Mouse (Mus musculus) CH12.LX (cell line): ENCODE data around the gene Dnajc28. TPM values are rescaled to one million over a fixed set of nuclear protein-coding genes. Genes with fewer than 3 reads are reported as not detected.

Source experiments
- DNase-seq: peaks from one replicate; pipeline ENCODE4 v3.0.0-alpha.2; 2013; ENCODE audit errors: extremely low read depth
- H3K27ac ChIP-seq: 2 replicates; pipeline ENCODE4 v1.5.1; 2012; ENCODE audit warnings: low read depth, mild to moderate bottlenecking, control low read depth, moderate library complexity; ENCODE audit not compliant: insufficient read depth
- H3K27me3 ChIP-seq: replicated peaks from 2 replicates; pipeline ENCODE3; 2012; ENCODE audit warnings: inconsistent platforms
- H3K36me3 ChIP-seq, 2 experiments: replicated peaks in 1 of 2; 2 replicates each; pipeline versions ENCODE3 to v1.6.1; 2012; ENCODE audit warnings: inconsistent platforms in 1 of 2, low read length in 1 of 2, mild to moderate bottlenecking in 1 of 2, mixed read lengths in 1 of 2, moderate library complexity in 1 of 2; ENCODE audit not compliant: control insufficient read depth in 1 of 2, insufficient read depth in 1 of 2
- H3K4me1 ChIP-seq, 2 experiments: 2 replicates each; pipeline ENCODE4 v1.6.1; 2012; ENCODE audit warnings: inconsistent platforms in 1 of 2, moderate library complexity in 1 of 2; ENCODE audit not compliant: insufficient read depth in 2 of 2, control insufficient read depth in 1 of 2
- H3K4me2 ChIP-seq: 2 replicates; pipeline ENCODE4 v1.6.1; 2012; ENCODE audit warnings: low read depth, mild to moderate bottlenecking, control low read depth; ENCODE audit not compliant: poor library complexity, insufficient read depth, severe bottlenecking
- H3K4me3 ChIP-seq, 3 experiments: fragments of 150-350 bp in 1 of 3; sonication (generic) in 1 of 3; replicated peaks in 1 of 3; 2 replicates each; pipeline versions ENCODE3 to v1.5.1; 2011 to 2012; ENCODE audit warnings: low read depth in 2 of 3, low read length in 2 of 3, mild to moderate bottlenecking in 2 of 3, moderate library complexity in 2 of 3, control low read depth in 1 of 3, improper control_type of control experiment in 1 of 3, inconsistent platforms in 1 of 3, mixed read lengths in 1 of 3; ENCODE audit not compliant: poor library complexity in 1 of 3
- H3K79me2 ChIP-seq: replicated peaks from 2 replicates; pipeline ENCODE4 v1.6.1; 2012; ENCODE audit warnings: mild to moderate bottlenecking, moderate library complexity; ENCODE audit not compliant: control insufficient read depth, poor library complexity, insufficient read depth, severe bottlenecking; ENCODE audit errors: extremely low read depth
- H3K9ac ChIP-seq: 2 replicates; pipeline ENCODE4 v1.6.1; 2012; ENCODE audit warnings: low read depth, mild to moderate bottlenecking, control low read depth, moderate library complexity; ENCODE audit not compliant: insufficient read depth
- H3K9me3 ChIP-seq: replicated peaks from 2 replicates; pipeline ENCODE3; 2012; ENCODE audit warnings: low read length, inconsistent platforms, mixed read lengths
- BHLHE40 ChIP-seq: IDR thresholded peaks from 2 replicates; pipeline ENCODE4 v1.6.1; 2011; ENCODE audit warnings: mild to moderate bottlenecking, low read depth, low read length, improper control_type of control experiment
- CHD1 ChIP-seq: IDR thresholded peaks from 2 replicates; pipeline ENCODE4 v1.6.1; 2012; ENCODE audit warnings: low read depth, low read length, improper control_type of control experiment, inconsistent platforms
- CHD2 ChIP-seq: IDR thresholded peaks from 2 replicates; pipeline ENCODE4 v1.6.1; 2011; ENCODE audit warnings: low read length, improper control_type of control experiment
- CTCF ChIP-seq, 2 experiments: IDR thresholded peaks in 1 of 2; conservative IDR thresholded peaks in 1 of 2; 2 replicates each; pipeline ENCODE4 v1.5.1; 2011 to 2012; ENCODE audit warnings: low read depth in 2 of 2, low read length in 2 of 2, improper control_type of control experiment in 1 of 2, inconsistent platforms in 1 of 2, mild to moderate bottlenecking in 1 of 2, moderate library complexity in 1 of 2
- E2F4 ChIP-seq: IDR thresholded peaks from 2 replicates; pipeline ENCODE4 v1.6.1; 2011; ENCODE audit warnings: low read depth, low read length, improper control_type of control experiment; ENCODE audit not compliant: insufficient replicate concordance
- EP300 ChIP-seq: IDR thresholded peaks from 2 replicates; pipeline ENCODE4 v1.6.1; 2011; ENCODE audit warnings: low read length, improper control_type of control experiment
- ETS1 ChIP-seq: conservative IDR thresholded peaks from 2 replicates; pipeline ENCODE4 v1.6.1; 2012; ENCODE audit warnings: low read depth, mild to moderate bottlenecking, inconsistent platforms, low read length, improper control_type of control experiment, moderate library complexity
- GABPA ChIP-seq: IDR thresholded peaks from 2 replicates; pipeline ENCODE4 v1.6.1; 2012; ENCODE audit warnings: low read depth, low read length, improper control_type of control experiment, inconsistent platforms; ENCODE audit not compliant: insufficient replicate concordance
- HCFC1 ChIP-seq: IDR thresholded peaks from 2 replicates; pipeline ENCODE4 v1.6.1; 2012; ENCODE audit warnings: low read depth, mild to moderate bottlenecking, inconsistent platforms, low read length, improper control_type of control experiment
- IRF4 ChIP-seq: IDR thresholded peaks from 2 replicates; pipeline ENCODE4 v1.6.1; 2014; ENCODE audit warnings: low read depth, mild to moderate bottlenecking, inconsistent platforms, low read length, improper control_type of control experiment
- JUN ChIP-seq: IDR thresholded peaks from 2 replicates; pipeline ENCODE4 v1.6.1; 2011; ENCODE audit warnings: low read depth, mild to moderate bottlenecking, low read length, improper control_type of control experiment, moderate library complexity; ENCODE audit not compliant: insufficient read depth
- JUND ChIP-seq: conservative IDR thresholded peaks from 2 replicates; pipeline ENCODE4 v1.6.1; 2011; ENCODE audit warnings: low read depth, low read length, improper control_type of control experiment
- KAT2A ChIP-seq: IDR thresholded peaks from 2 replicates; pipeline ENCODE4 v1.6.1; 2012; ENCODE audit warnings: low read length, improper control_type of control experiment, inconsistent platforms; ENCODE audit not compliant: insufficient replicate concordance
- MAFK ChIP-seq: IDR thresholded peaks from 2 replicates; pipeline ENCODE4 v1.6.1; 2011; ENCODE audit warnings: low read length, improper control_type of control experiment; ENCODE audit not compliant: insufficient replicate concordance
- MAX ChIP-seq: IDR thresholded peaks from 2 replicates; pipeline ENCODE4 v1.6.1; 2011; ENCODE audit warnings: low read length, improper control_type of control experiment
- MAZ ChIP-seq: IDR thresholded peaks from 2 replicates; pipeline ENCODE4 v1.6.1; 2012; ENCODE audit warnings: low read depth, mild to moderate bottlenecking, inconsistent platforms, low read length, improper control_type of control experiment, moderate library complexity
- MEF2A ChIP-seq: IDR thresholded peaks from 2 replicates; pipeline ENCODE4 v1.6.1; 2014; ENCODE audit warnings: low read depth, mild to moderate bottlenecking, inconsistent platforms, low read length, improper control_type of control experiment, borderline replicate concordance
- MXI1 ChIP-seq: IDR thresholded peaks from 2 replicates; pipeline ENCODE4 v1.6.1; 2011; ENCODE audit warnings: mild to moderate bottlenecking, low read depth, low read length, improper control_type of control experiment
- MYC ChIP-seq: IDR thresholded peaks from 2 replicates; pipeline ENCODE4 v1.6.1; 2011; ENCODE audit warnings: low read depth, mild to moderate bottlenecking, improper control_type of control experiment, low read length
- NELFE ChIP-seq: IDR thresholded peaks from 2 replicates; pipeline ENCODE4 v1.6.1; 2011; ENCODE audit warnings: low read depth, low read length, improper control_type of control experiment
- NRF1 ChIP-seq: IDR thresholded peaks from 2 replicates; pipeline ENCODE4 v1.6.1; 2014; ENCODE audit warnings: low read depth, mild to moderate bottlenecking, inconsistent platforms, low read length, improper control_type of control experiment, moderate library complexity
- PAX5 ChIP-seq: IDR thresholded peaks from 2 replicates; pipeline ENCODE4 v1.6.1; 2012; ENCODE audit warnings: low read length, inconsistent platforms, mixed read lengths
- POLR2AphosphoS2 ChIP-seq: IDR thresholded peaks from 2 replicates; pipeline ENCODE4 v1.6.1; 2011; ENCODE audit warnings: low read depth, low read length, improper control_type of control experiment
- RAD21 ChIP-seq: IDR thresholded peaks from 2 replicates; pipeline ENCODE4 v1.6.1; 2011; ENCODE audit warnings: low read depth, mild to moderate bottlenecking, low read length, improper control_type of control experiment, moderate library complexity
- RCOR1 ChIP-seq: conservative IDR thresholded peaks from 2 replicates; pipeline ENCODE4 v1.6.1; 2012; ENCODE audit warnings: low read depth, mild to moderate bottlenecking, inconsistent platforms, low read length, improper control_type of control experiment
- SIN3A ChIP-seq: IDR thresholded peaks from 2 replicates; pipeline ENCODE4 v1.6.1; 2012; ENCODE audit warnings: low read length, improper control_type of control experiment, inconsistent platforms
- SMC3 ChIP-seq: IDR thresholded peaks from 2 replicates; pipeline ENCODE4 v1.6.1; 2011; ENCODE audit warnings: low read depth, low read length, improper control_type of control experiment
- TBP ChIP-seq: conservative IDR thresholded peaks from 2 replicates; pipeline ENCODE4 v1.6.1; 2011; ENCODE audit warnings: low read depth, low read length, improper control_type of control experiment
- TCF12 ChIP-seq: IDR thresholded peaks from 2 replicates; pipeline ENCODE4 v1.6.1; 2014; ENCODE audit warnings: low read depth, mild to moderate bottlenecking, inconsistent platforms, low read length, improper control_type of control experiment
- UBTF ChIP-seq: IDR thresholded peaks from 2 replicates; pipeline ENCODE4 v1.6.1; 2012; ENCODE audit warnings: low read depth, mild to moderate bottlenecking, inconsistent platforms, low read length, improper control_type of control experiment, moderate library complexity
- USF1 ChIP-seq: IDR thresholded peaks from 2 replicates; pipeline ENCODE4 v1.6.1; 2014; ENCODE audit warnings: low read depth, mild to moderate bottlenecking, inconsistent platforms, low read length, improper control_type of control experiment
- USF2 ChIP-seq: conservative IDR thresholded peaks from 2 replicates; pipeline ENCODE4 v1.6.1; 2011; ENCODE audit warnings: low read depth, low read length, improper control_type of control experiment
- ZC3H11A ChIP-seq: IDR thresholded peaks from 2 replicates; pipeline ENCODE4 v1.6.1; 2012; ENCODE audit warnings: low read depth, mild to moderate bottlenecking, inconsistent platforms, low read length, improper control_type of control experiment
- ZKSCAN1 ChIP-seq: IDR thresholded peaks from 2 replicates; pipeline ENCODE4 v1.6.1; 2012; ENCODE audit warnings: low read depth, inconsistent platforms, low read length, improper control_type of control experiment, borderline replicate concordance
- ZMIZ1 ChIP-seq: IDR thresholded peaks from 2 replicates; pipeline ENCODE4 v1.6.1; 2012; ENCODE audit warnings: low read depth, mild to moderate bottlenecking, inconsistent platforms, low read length, improper control_type of control experiment
- ZNF384 ChIP-seq: IDR thresholded peaks from 2 replicates; pipeline ENCODE4 v1.6.1; 2012; ENCODE audit warnings: low read depth, low read length, improper control_type of control experiment, inconsistent platforms
- dilution Hi-C: fragments of 300-500 bp; cut with MboI; formaldehyde crosslinking; loops from 2 replicates; pipeline ENCODE4 v1.14.3; 2020; ENCODE audit warnings: low sequenced_read_pairs; ENCODE audit not compliant: extremely low pct_unique_long_range_greater_than_20kb, extremely low pct_ligation_motif_present
- in situ Hi-C: fragments of 300-500 bp; cut with MboI; formaldehyde crosslinking; loops from 3 replicates; pipeline ENCODE4 v1.14.3; 2019; ENCODE audit warnings: low sequenced_read_pairs, low pct_ligation_motif_present, low pct_unique_long_range_greater_than_20kb, mixed read lengths
- polyA plus RNA-seq: library from polyadenylated mRNA; unstranded; fragments of >175 nt; gene quantifications from 2 replicates; pipeline ENCODE4 v1.2.1, GENCODE M21; 2012; ENCODE audit warnings: low read depth; ENCODE audit not compliant: insufficient read length
- total RNA-seq, 2 experiments: library from RNA; depleted of rRNA; stranded (reverse); fragments of 300-350 nt in 1 of 2; fragments of >200 nt in 1 of 2; gene quantifications; 2 replicates each; pipeline ENCODE4 v1.2.3; 2012 to 2014

Dnajc28 gene
- total RNA-seq (2012; rRNA removed), result 1.1 and 1.8 TPM in 2 replicates
- 0.97 and 1.2 TPM in 2 replicates for total RNA-seq (2014; rRNA removed)
- polyA plus RNA-seq, result 0.47 and 0.55 TPM in 2 replicates

DNA sequence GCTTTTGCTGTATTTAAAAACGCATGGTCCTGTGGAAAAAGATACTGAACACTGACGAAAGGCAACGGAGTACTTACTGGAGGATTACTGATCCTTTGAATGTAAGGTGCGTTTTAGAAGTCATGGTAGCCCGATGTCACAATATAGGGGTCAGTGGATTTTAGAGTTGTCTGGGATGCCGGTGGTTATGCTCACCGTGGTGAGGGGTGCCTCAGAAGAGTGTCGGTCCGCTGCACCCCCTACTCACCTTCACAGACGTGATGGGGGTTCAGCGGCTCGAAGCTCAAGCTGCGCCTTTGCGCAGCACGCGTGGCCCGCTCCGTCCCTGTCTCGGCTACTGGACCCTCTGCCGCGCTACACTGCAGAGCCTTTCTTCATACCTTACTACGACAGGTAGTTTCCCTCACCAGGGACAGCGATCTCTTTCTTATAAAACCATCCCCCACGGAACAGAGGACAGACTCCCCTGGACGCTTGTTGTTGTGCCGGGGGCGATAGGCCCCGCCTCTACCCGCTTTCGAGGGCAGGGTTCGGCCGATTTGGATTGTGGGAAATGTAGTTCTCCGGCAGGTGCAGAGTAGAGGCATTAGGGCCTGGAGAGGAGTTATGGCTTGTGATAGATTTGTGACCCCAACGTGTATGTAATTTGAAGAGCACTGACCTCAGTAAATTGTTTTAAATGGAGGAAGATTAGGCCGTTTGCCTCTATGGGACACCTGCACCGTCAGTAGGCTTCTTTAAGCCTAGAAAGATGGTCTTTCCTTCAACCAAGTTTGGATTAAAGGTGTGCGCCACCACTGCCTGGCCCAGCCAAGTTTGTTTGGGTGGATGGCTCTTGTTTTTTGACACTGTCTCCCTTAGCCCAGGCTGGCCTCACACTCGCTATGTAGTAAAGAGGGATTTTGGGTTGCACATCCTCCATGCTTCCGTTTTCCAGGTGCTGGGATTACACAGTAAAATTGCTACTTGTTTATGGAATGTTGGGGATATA lies at the start of gene Dnajc28:
Gene Dnajc28, minus strand, starts transcription at position 516 of the 991 bp plus-strand sequence.
- Histone ChIP-seq H3K4me3 (peak within 1 kb of the TSS; percentile 49 to 70 (median 67)), H3K9me3 (no peaks in the 10 kb centered on the region), H3K4me1 (peaks cover 5 to 26% of the 10 kb centered on the region in 2 experiments; a peak in 3 of 4 replicates), H3K4me2 (peak within 1 kb of the TSS; percentile 53), H3K36me3 (peaks cover 39 to 44% of the 10 kb centered on the region in 2 experiments), H3K79me2 (no peaks in the 10 kb centered on the region), H3K27ac (no peak within 1 kb of the TSS), H3K27me3 (no peaks in the 10 kb centered on the region), H3K9ac (peak within 1 kb of the TSS; percentile 39)
- dilution Hi-C loops, result no loop called here
- in situ Hi-C loops, result no loop called here
- DNase-seq, result peak; percentile 69
- TF ChIP-seq MEF2A (no peak), EP300 (no peak), NELFE (no peak), CHD2 (no peak; the same call in 1 of the 2 replicates), MXI1 (peak; percentile 62), USF1 (no peak), POLR2AphosphoS2 (no peak; the same call in 1 of the 2 replicates), MYC (no peak), MAFK (no peak), IRF4 (peak; percentile 36; the same call in 1 of the 2 replicates), JUND (no peak), ETS1 (no peak), CTCF (conservative IDR thresholded peaks at IDR 0.05 in 1 of 2, IDR thresholded peaks at IDR 0.05 in 1 of 2; ENCODE audit: low read depth in 2 of 2, low read length in 2 of 2) (no peak), GABPA (peak; percentile 33; the same call in 1 of the 2 replicates), ZMIZ1 (no peak), PAX5 (no peak), ZNF384 (no peak), SIN3A (peak; percentile 88), TBP (no peak), RAD21 (no peak), ZC3H11A (no peak), JUN (no peak), E2F4 (no peak), ZKSCAN1 (no peak), TCF12 (0 out of 2 replicates have a peak, but pooled peaks have one; percentile 28), CHD1 (no peak), SMC3 (0 out of 2 replicates have a peak, but pooled peaks have one; percentile 2), MAZ (no peak), HCFC1 (peak; percentile 99), USF2 (no peak), KAT2A (peak; percentile 90; the same call in 1 of the 2 replicates), BHLHE40 (no peak), NRF1 (peak; percentile 9; the same call in 1 of the 2 replicates), UBTF (no peak), RCOR1 (no peak), MAX (peak; percentile 28; the same call in 1 of the 2 replicates)
